Mouse (Mus musculus) CH12.LX (cell line): ENCODE measurements at regions not wholly inside any gene's neighbourhood (a gene's known extent, or its start where the extent isn't known, plus 50 kb on each side); places are given as distances from the start of the nearest gene placed in this dataset.

Source experiments
- DNase-seq: peaks from one replicate; pipeline ENCODE4 v3.0.0-alpha.2; 2013; ENCODE audit errors: extremely low read depth
- H3K27ac ChIP-seq: 2 replicates; pipeline ENCODE4 v1.5.1; 2012; ENCODE audit warnings: low read depth, mild to moderate bottlenecking, control low read depth, moderate library complexity; ENCODE audit not compliant: insufficient read depth
- H3K27me3 ChIP-seq: replicated peaks from 2 replicates; pipeline ENCODE3; 2012; ENCODE audit warnings: inconsistent platforms
- H3K36me3 ChIP-seq, 2 experiments: replicated peaks in 1 of 2; 2 replicates each; pipeline versions ENCODE3 to v1.6.1; 2012; ENCODE audit warnings: inconsistent platforms in 1 of 2, low read length in 1 of 2, mild to moderate bottlenecking in 1 of 2, mixed read lengths in 1 of 2, moderate library complexity in 1 of 2; ENCODE audit not compliant: control insufficient read depth in 1 of 2, insufficient read depth in 1 of 2
- H3K4me1 ChIP-seq, 2 experiments: 2 replicates each; pipeline ENCODE4 v1.6.1; 2012; ENCODE audit warnings: inconsistent platforms in 1 of 2, moderate library complexity in 1 of 2; ENCODE audit not compliant: insufficient read depth in 2 of 2, control insufficient read depth in 1 of 2
- H3K4me2 ChIP-seq: 2 replicates; pipeline ENCODE4 v1.6.1; 2012; ENCODE audit warnings: low read depth, mild to moderate bottlenecking, control low read depth; ENCODE audit not compliant: poor library complexity, insufficient read depth, severe bottlenecking
- H3K4me3 ChIP-seq, 3 experiments: fragments of 150-350 bp in 1 of 3; sonication (generic) in 1 of 3; replicated peaks in 1 of 3; 2 replicates each; pipeline versions ENCODE3 to v1.5.1; 2011 to 2012; ENCODE audit warnings: low read depth in 2 of 3, low read length in 2 of 3, mild to moderate bottlenecking in 2 of 3, moderate library complexity in 2 of 3, control low read depth in 1 of 3, improper control_type of control experiment in 1 of 3, inconsistent platforms in 1 of 3, mixed read lengths in 1 of 3; ENCODE audit not compliant: poor library complexity in 1 of 3
- H3K79me2 ChIP-seq: replicated peaks from 2 replicates; pipeline ENCODE4 v1.6.1; 2012; ENCODE audit warnings: mild to moderate bottlenecking, moderate library complexity; ENCODE audit not compliant: control insufficient read depth, poor library complexity, insufficient read depth, severe bottlenecking; ENCODE audit errors: extremely low read depth
- H3K9ac ChIP-seq: 2 replicates; pipeline ENCODE4 v1.6.1; 2012; ENCODE audit warnings: low read depth, mild to moderate bottlenecking, control low read depth, moderate library complexity; ENCODE audit not compliant: insufficient read depth
- H3K9me3 ChIP-seq: replicated peaks from 2 replicates; pipeline ENCODE3; 2012; ENCODE audit warnings: low read length, inconsistent platforms, mixed read lengths
- ETS1 ChIP-seq: conservative IDR thresholded peaks from 2 replicates; pipeline ENCODE4 v1.6.1; 2012; ENCODE audit warnings: low read depth, mild to moderate bottlenecking, inconsistent platforms, low read length, improper control_type of control experiment, moderate library complexity
- GABPA ChIP-seq: IDR thresholded peaks from 2 replicates; pipeline ENCODE4 v1.6.1; 2012; ENCODE audit warnings: low read depth, low read length, improper control_type of control experiment, inconsistent platforms; ENCODE audit not compliant: insufficient replicate concordance
- KAT2A ChIP-seq: IDR thresholded peaks from 2 replicates; pipeline ENCODE4 v1.6.1; 2012; ENCODE audit warnings: low read length, improper control_type of control experiment, inconsistent platforms; ENCODE audit not compliant: insufficient replicate concordance
- MAFK ChIP-seq: IDR thresholded peaks from 2 replicates; pipeline ENCODE4 v1.6.1; 2011; ENCODE audit warnings: low read length, improper control_type of control experiment; ENCODE audit not compliant: insufficient replicate concordance
- MAX ChIP-seq: IDR thresholded peaks from 2 replicates; pipeline ENCODE4 v1.6.1; 2011; ENCODE audit warnings: low read length, improper control_type of control experiment
- MAZ ChIP-seq: IDR thresholded peaks from 2 replicates; pipeline ENCODE4 v1.6.1; 2012; ENCODE audit warnings: low read depth, mild to moderate bottlenecking, inconsistent platforms, low read length, improper control_type of control experiment, moderate library complexity
- MYC ChIP-seq: IDR thresholded peaks from 2 replicates; pipeline ENCODE4 v1.6.1; 2011; ENCODE audit warnings: low read depth, mild to moderate bottlenecking, improper control_type of control experiment, low read length
- RAD21 ChIP-seq: IDR thresholded peaks from 2 replicates; pipeline ENCODE4 v1.6.1; 2011; ENCODE audit warnings: low read depth, mild to moderate bottlenecking, low read length, improper control_type of control experiment, moderate library complexity
- RCOR1 ChIP-seq: conservative IDR thresholded peaks from 2 replicates; pipeline ENCODE4 v1.6.1; 2012; ENCODE audit warnings: low read depth, mild to moderate bottlenecking, inconsistent platforms, low read length, improper control_type of control experiment
- SMC3 ChIP-seq: IDR thresholded peaks from 2 replicates; pipeline ENCODE4 v1.6.1; 2011; ENCODE audit warnings: low read depth, low read length, improper control_type of control experiment
- USF1 ChIP-seq: IDR thresholded peaks from 2 replicates; pipeline ENCODE4 v1.6.1; 2014; ENCODE audit warnings: low read depth, mild to moderate bottlenecking, inconsistent platforms, low read length, improper control_type of control experiment
- ZC3H11A ChIP-seq: IDR thresholded peaks from 2 replicates; pipeline ENCODE4 v1.6.1; 2012; ENCODE audit warnings: low read depth, mild to moderate bottlenecking, inconsistent platforms, low read length, improper control_type of control experiment
- ZKSCAN1 ChIP-seq: IDR thresholded peaks from 2 replicates; pipeline ENCODE4 v1.6.1; 2012; ENCODE audit warnings: low read depth, inconsistent platforms, low read length, improper control_type of control experiment, borderline replicate concordance
- dilution Hi-C: fragments of 300-500 bp; cut with MboI; formaldehyde crosslinking; loops from 2 replicates; pipeline ENCODE4 v1.14.3; 2020; ENCODE audit warnings: low sequenced_read_pairs; ENCODE audit not compliant: extremely low pct_unique_long_range_greater_than_20kb, extremely low pct_ligation_motif_present
- in situ Hi-C: fragments of 300-500 bp; cut with MboI; formaldehyde crosslinking; loops from 3 replicates; pipeline ENCODE4 v1.14.3; 2019; ENCODE audit warnings: low sequenced_read_pairs, low pct_ligation_motif_present, low pct_unique_long_range_greater_than_20kb, mixed read lengths

DNA sequence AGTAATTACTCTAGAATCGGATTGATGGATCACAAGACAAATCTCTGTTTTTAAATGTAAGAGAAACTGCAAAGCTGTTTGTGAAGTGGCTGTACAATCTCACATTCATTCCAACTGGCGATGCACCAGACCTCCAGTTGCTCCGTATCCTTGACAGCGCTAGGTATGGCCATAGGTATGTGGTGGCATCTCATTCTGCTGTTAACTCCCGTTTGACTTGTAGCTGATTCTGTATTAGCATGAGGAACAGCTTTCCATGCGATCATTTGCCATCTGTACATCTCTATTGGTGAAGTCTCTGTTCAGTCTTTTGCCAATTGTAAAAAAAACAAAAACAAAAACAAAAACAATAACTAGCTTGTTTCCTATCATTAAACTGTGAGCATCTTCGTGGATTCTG is 182.0 kb downstream of the Enc1 start:
- no peaks in the 10 kb centered on the region for H3K4me1 ChIP-seq
- no peak overlapping the region for H3K4me2 ChIP-seq
- dilution Hi-C loops (no loop called here), in situ Hi-C loops (no loop called here)
- no peaks in the 10 kb centered on the region for H3K79me2 ChIP-seq
- no peak overlapping the region for H3K4me3 ChIP-seq
- TF ChIP-seq USF1 (no peak), RCOR1 (no peak), MAFK (no peak), ETS1 (no peak), ZC3H11A (no peak), GABPA (no peak), MAX (no peak), MAZ (no peak), SMC3 (no peak), RAD21 (no peak), ZKSCAN1 (no peak)
- H3K36me3 ChIP-seq = no peaks in the 10 kb centered on the region
- H3K9me3 ChIP-seq = peaks cover 18% of the 10 kb centered on the region
- no peak overlapping the region for H3K9ac ChIP-seq
- H3K27me3 ChIP-seq = no peaks in the 10 kb centered on the region
- no peak for DNase-seq
- no peak overlapping the region for H3K27ac ChIP-seq

- H3K27ac ChIP-seq = no peak overlapping the region
- H3K4me3 ChIP-seq = no peak overlapping the region
- no peak for DNase-seq
- no peaks in the 10 kb centered on the region for H3K79me2 ChIP-seq
- no peak overlapping the region for H3K9ac ChIP-seq
- in situ Hi-C loops (no loop called here), dilution Hi-C loops (no loop called here)
- peaks cover 21% of the 10 kb centered on the region for H3K9me3 ChIP-seq
- no peaks in the 10 kb centered on the region for H3K36me3 ChIP-seq
- TF ChIP-seq RCOR1 = no peak
- no peaks in the 10 kb centered on the region for H3K4me1 ChIP-seq
- H3K4me2 ChIP-seq = no peak overlapping the region
- no peaks in the 10 kb centered on the region for H3K27me3 ChIP-seq
Observed at GRCm38 (mm10) chr13:97421831-97422230, 180.9 kb downstream of the Enc1 start.

DNA sequence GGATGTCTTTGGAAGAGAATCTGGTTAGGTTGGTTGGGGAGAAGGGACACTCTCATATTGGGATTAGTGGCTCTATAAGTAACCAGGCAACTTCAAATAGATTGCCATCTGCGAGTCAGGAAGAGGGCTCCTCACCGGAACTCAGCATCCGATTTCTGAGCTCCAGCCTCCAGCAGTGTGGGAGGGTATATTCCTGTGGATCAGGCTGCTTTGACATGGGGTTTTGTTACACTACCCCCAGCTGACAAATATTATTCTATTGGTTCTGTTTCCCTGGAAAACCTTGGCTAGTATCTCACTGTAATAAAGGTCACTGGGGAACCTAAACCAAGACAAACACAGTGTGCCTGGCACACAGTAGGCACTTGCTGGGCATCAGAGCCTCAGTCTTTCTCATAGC is 179.9 kb downstream of the Enc1 start:
- H3K79me2 ChIP-seq = no peaks in the 10 kb centered on the region
- dilution Hi-C loops (no loop called here), in situ Hi-C loops (no loop called here)
- no peaks in the 10 kb centered on the region for H3K36me3 ChIP-seq
- no peak for TF ChIP-seq KAT2A
- no peak for TF ChIP-seq MYC
- no peak overlapping the region for H3K9ac ChIP-seq
- no peaks in the 10 kb centered on the region for H3K27me3 ChIP-seq
- no peak for DNase-seq
- H3K9me3 ChIP-seq = peaks cover 23% of the 10 kb centered on the region
- no peak overlapping the region for H3K4me2 ChIP-seq
- no peaks in the 10 kb centered on the region for H3K4me1 ChIP-seq
- H3K4me3 ChIP-seq = no peak overlapping the region
- H3K27ac ChIP-seq = no peak overlapping the region
